Mouse (Mus musculus): Measurements from ENCODE around the gene Tmem185b.

Gene Tmem185b

GRCm38 (mm10) chr1:119525689-119526591 lies at the start of gene Tmem185b:
Gene Tmem185b, plus strand, starts transcription at chr1:119526160.
- peak; percentile 99 for DNase-seq (ENCODE audit: low spot score)

GRCm38 (mm10) chr1:119476905-119477353 lies 49.0 kb upstream of the Tmem185b start:
- no peak for DNase-seq (ENCODE audit: low spot score)

- no peak for DNase-seq (ENCODE audit: low spot score)
Measured at GRCm38 (mm10) chr1:119479641-119480040, 46.3 kb upstream of the Tmem185b start.

GRCm38 (mm10) chr1:119480678-119481077 lies 45.3 kb upstream of the Tmem185b start:
- no peak for DNase-seq (ENCODE audit: low spot score)

GRCm38 (mm10) chr1:119481205-119481932 lies 44.6 kb upstream of the Tmem185b start:
- DNase-seq (ENCODE audit: low spot score): peak; percentile 59

- no peak for DNase-seq (ENCODE audit: low spot score)
Measured at GRCm38 (mm10) chr1:119482891-119483290, 43.1 kb upstream of the Tmem185b start.

- peak; percentile 59 for DNase-seq (ENCODE audit: low spot score)
Measured at GRCm38 (mm10) chr1:119484457-119484856, 41.5 kb upstream of the Tmem185b start.

GRCm38 (mm10) chr1:119485825-119486224 lies 40.1 kb upstream of the Tmem185b start:
- no peak for DNase-seq (ENCODE audit: low spot score)

- DNase-seq (ENCODE audit: low spot score): no peak
Measured at GRCm38 (mm10) chr1:119487917-119488590, 37.9 kb upstream of the Tmem185b start.

- no peak for DNase-seq (ENCODE audit: low spot score)
Measured at GRCm38 (mm10) chr1:119490765-119491164, 35.2 kb upstream of the Tmem185b start.

GRCm38 (mm10) chr1:119492097-119492496 lies 33.9 kb upstream of the Tmem185b start:
- DNase-seq (ENCODE audit: low spot score): peak; percentile 88

- DNase-seq (ENCODE audit: low spot score): no peak
Measured at GRCm38 (mm10) chr1:119492505-119492904, 33.5 kb upstream of the Tmem185b start.

GRCm38 (mm10) chr1:119494024-119494711 lies 31.8 kb upstream of the Tmem185b start:
- DNase-seq (ENCODE audit: low spot score): peak; percentile 77

- no peak for DNase-seq (ENCODE audit: low spot score)
Measured at GRCm38 (mm10) chr1:119494712-119495395, 31.1 kb upstream of the Tmem185b start.

GRCm38 (mm10) chr1:119495396-119495775 lies 30.6 kb upstream of the Tmem185b start:
- DNase-seq (ENCODE audit: low spot score): no peak

GRCm38 (mm10) chr1:119497346-119498004 lies 28.5 kb upstream of the Tmem185b start:
- DNase-seq (ENCODE audit: low spot score): no peak

GRCm38 (mm10) chr1:119498536-119499231 lies 27.3 kb upstream of the Tmem185b start:
- no peak for DNase-seq (ENCODE audit: low spot score)

- no peak for DNase-seq (ENCODE audit: low spot score)
Measured at GRCm38 (mm10) chr1:119499456-119499855, 26.5 kb upstream of the Tmem185b start.

GRCm38 (mm10) chr1:119501881-119502280 lies 24.1 kb upstream of the Tmem185b start:
- DNase-seq (ENCODE audit: low spot score): no peak

- DNase-seq (ENCODE audit: low spot score): no peak
Measured at GRCm38 (mm10) chr1:119502729-119503128, 23.2 kb upstream of the Tmem185b start.

All from testis, postnatal 10 days (tissue).